In the genomic region with DNA sequence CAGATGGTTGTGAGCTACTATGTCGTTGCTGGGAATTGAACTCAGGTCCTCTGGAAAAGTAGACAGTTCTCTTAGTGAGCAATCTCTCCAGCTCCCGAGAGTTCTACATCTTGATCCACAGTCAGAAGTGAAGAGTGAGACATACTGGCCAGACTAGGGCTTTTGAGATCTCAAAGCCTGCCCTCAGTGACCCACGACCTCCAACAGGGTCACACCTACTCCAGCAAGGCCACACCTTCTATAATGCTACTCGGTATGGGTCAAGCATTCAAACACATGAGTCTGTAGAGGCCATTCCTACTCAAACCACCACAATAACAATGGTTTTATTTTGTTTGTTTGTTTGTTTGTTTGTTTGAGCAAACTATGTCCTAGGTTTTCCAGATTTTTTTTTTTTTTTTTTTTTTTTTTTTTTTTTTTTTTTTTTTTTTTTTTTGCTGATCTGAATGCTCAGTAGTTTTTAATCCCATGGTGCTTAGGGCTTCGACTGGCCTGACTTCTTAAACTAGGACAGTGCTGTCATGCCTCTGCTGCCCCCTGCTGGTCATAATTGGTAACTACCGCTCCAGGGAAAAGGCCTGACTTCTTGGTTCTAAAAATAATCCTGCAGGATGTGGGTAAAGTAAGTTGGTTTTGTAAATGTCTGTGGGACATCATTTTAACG, we compare ENCODE assay signal across 9 mouse cellular contexts. TPM values are rescaled to one million over a fixed set of nuclear protein-coding genes. Genes with fewer than 3 reads are reported as not detected.
DNase-seq lines count a peak whose midpoint lies in the region; ATAC-seq and TF ChIP-seq lines count a peak whose summit lies in the region.
"Had no signal": no experiment of that assay in that cellular context is flagged by ENCODE, and none has a peak within 500 bp of the region (broad histone marks: within the 10 kb centered on the region; RNA-seq: fewer than 3 reads in every experiment).

No protein-coding gene starts in this region.

- H3K9ac ChIP-seq in kidney, embryonic 16.5 days (replicated peaks; ENCODE audit: low read length): no peak overlapping the region
- no peak overlapping the region for H3K9ac ChIP-seq in liver, adult 2 months (ENCODE audit: low read depth, low read length)
- H3K9ac ChIP-seq: embryonic facial prominence, embryonic 15.5 days had no signal

- H3K36me3 ChIP-seq in kidney, embryonic 16.5 days (ENCODE audit: insufficient read depth, low read length): no peaks in the 10 kb centered on the region
- no peaks in the 10 kb centered on the region for H3K36me3 ChIP-seq in liver, adult 2 months (ENCODE audit: control insufficient read depth, insufficient read depth, low read length)
- H3K36me3 ChIP-seq: embryonic facial prominence, embryonic 15.5 days had no signal

- no peak overlapping the region for H3K4me2 ChIP-seq in kidney, embryonic 16.5 days (replicated peaks; ENCODE audit: low read depth, low read length)
- H3K4me2 ChIP-seq: embryonic facial prominence, embryonic 15.5 days had no signal

- H3K9me3 ChIP-seq in kidney, embryonic 16.5 days (ENCODE audit: low read length): no peaks in the 10 kb centered on the region
- H3K9me3 ChIP-seq: embryonic facial prominence, embryonic 15.5 days had no signal

- ATAC-seq in kidney, embryonic 16.5 days (ENCODE audit: low FRiP score, low TSS enrichment): peak; percentile 51; the same call in 1 of the 2 replicates
- peak; percentile 89 for ATAC-seq in neutrophil, adult 5-6 weeks (ENCODE audit: extremely low read depth, insufficient number of reproducible peaks, low FRiP score, poor library complexity, severe bottlenecking)

- H3K27me3 ChIP-seq in kidney, embryonic 16.5 days (ENCODE audit: insufficient read depth, low read length): peaks cover 3% of the 10 kb centered on the region; the same call in 1 of the 2 replicates
- no peaks in the 10 kb centered on the region for H3K27me3 ChIP-seq in liver, adult 2 months (ENCODE audit: control insufficient read depth, insufficient read depth, low read length)

- no peak overlapping the region for H3K27ac ChIP-seq in kidney, embryonic 16.5 days (ENCODE audit: low read length)
- H3K27ac ChIP-seq in liver, adult 2 months (replicated peaks; ENCODE audit: insufficient read depth, low read depth, low read length): no peak overlapping the region
- H3K27ac ChIP-seq: embryonic facial prominence, embryonic 15.5 days had no signal

- H3K4me1 ChIP-seq in kidney, embryonic 16.5 days (ENCODE audit: insufficient read depth, low read length): 0 out of 2 replicates have a peak, but pooled peaks cover 4% of the 10 kb centered on the region
- no peaks in the 10 kb centered on the region for H3K4me1 ChIP-seq in liver, adult 2 months (ENCODE audit: control insufficient read depth, insufficient read depth, low read length)
- H3K4me1 ChIP-seq: embryonic facial prominence, embryonic 15.5 days had no signal

- peak; percentile 50 for DNase-seq in 3134 (ENCODE audit: extremely low read depth, insufficient read length, low spot score)
- DNase-seq in T-cell, adult 2 months (ENCODE audit: low spot score): peak; percentile 78
- peak; percentile 83 to 88 for DNase-seq in cerebellum, postnatal 25 days
- peak; percentile 76 to 78 for DNase-seq in gastrocnemius, adult 8-10 months (ENCODE audit: low spot score in 2 of 2)
- peak; percentile 63 for DNase-seq in liver, adult 2 months (ENCODE audit: extremely low read depth, low read depth, low spot score)
- peak; percentile 63 to 74 for DNase-seq in thymus, adult 18-20 months

- no peak for TF ChIP-seq POLR2A in liver, adult 2 months (IDR thresholded peaks at IDR 0.05; ENCODE audit: extremely low read depth, insufficient read depth, low read length)

- TF ChIP-seq CTCF in liver, adult 2 months (IDR thresholded peaks at IDR 0.05; ENCODE audit: low read depth, low read length): peak; percentile 80

- no peak overlapping the region for H3K4me3 ChIP-seq in kidney, embryonic 16.5 days (ENCODE audit: low read length)
- no peak overlapping the region for H3K4me3 ChIP-seq in liver, adult 2 months (ENCODE audit: insufficient read depth, low read depth, low read length)
- H3K4me3 ChIP-seq: embryonic facial prominence, embryonic 15.5 days had no signal

- WGBS in kidney, embryonic 16.5 days: 51% methylated on average over 7 of the region's 7 CpGs
- 51% methylated on average over 7 of the region's 7 CpGs for WGBS in liver, adult 2 months

- H3K79me2 ChIP-seq in liver, adult 2 months (ENCODE audit: control insufficient read depth, insufficient read depth, low read length): no peaks in the 10 kb centered on the region

RNA-seq across cellular contexts. Expression of a gene that starts 12.1 kb away (rescaled TPM):
- total RNA-seq in gastrocnemius, adult 8-10 months (2022): 1 to 10 TPM; 4.7 to 5.1 (median 5.0) TPM
- polyA plus RNA-seq in kidney, embryonic 16.5 days (2015; fragmentation: Nextera tagmentation; extraction: Ambion mirVana): 4.7 and 6.0 TPM in 2 replicates
- 5.2 and 7.7 TPM in 2 replicates for total RNA-seq in liver, adult 2 months (2014; rRNA removed)
- polyA plus RNA-seq in liver, adult 2 months (2012; rRNA removed): 4.5 and 5.2 TPM in 2 replicates
- 38.2 and 39.3 TPM in 2 replicates for total RNA-seq in neutrophil, adult 5-6 weeks (2017)
